Comparison of ENCODE assay signal across 17 mouse cellular contexts in genomic region chr4:43584444-43585416, GRCm38 (mm10). TPM values are rescaled to one million over a fixed set of nuclear protein-coding genes. Genes with fewer than 3 reads are reported as not detected.
A peak's percentile ranks its signal among the peaks of the same experiment; 100 is the strongest.
DNase-seq lines count a peak whose midpoint lies in the region; ATAC-seq and TF ChIP-seq lines count a peak whose summit lies in the region.
"Had no signal": no experiment of that assay in that cellular context is flagged by ENCODE, and none has a peak within 500 bp of the region (broad histone marks: within the 10 kb centered on the region; RNA-seq: fewer than 3 reads in every experiment).

Msmp (minus strand) TSS chr4:43584494.

- WGBS in forebrain, postnatal 0 days, result 67% methylated on average over 12 of the region's 12 CpGs
- 61% methylated on average over 12 of the region's 12 CpGs for WGBS in forebrain, embryonic 11.5 days
- 65% methylated on average over 12 of the region's 12 CpGs for WGBS in kidney, embryonic 16.5 days
- WGBS in thymus, adult 2 months, result 97% methylated on average over 12 of the region's 12 CpGs

- H3K4me3 ChIP-seq in forebrain, postnatal 0 days (ENCODE audit: low read depth, low read length), result no peak within 1 kb of the TSS
- no peak within 1 kb of the TSS for H3K4me3 ChIP-seq in forebrain, embryonic 11.5 days (ENCODE audit: low read depth, low read length)
- no peak within 1 kb of the TSS for H3K4me3 ChIP-seq in kidney, embryonic 16.5 days (ENCODE audit: low read length)
- no peak within 1 kb of the TSS for H3K4me3 ChIP-seq in cortical plate, adult 2 months (ENCODE audit: insufficient read depth, low read length)
- H3K4me3 ChIP-seq in thymus, adult 2 months (ENCODE audit: control insufficient read depth, insufficient read depth, low read length), result no peak within 1 kb of the TSS
- H3K4me3 ChIP-seq: embryonic facial prominence, embryonic 13.5 days had no signal

- TF ChIP-seq POLR2A in cortical plate, adult 2 months (IDR thresholded peaks at IDR 0.05; ENCODE audit: extremely low read depth, insufficient read depth, low read length), result 0 out of 2 replicates have a peak, but pooled peaks have one; percentile 4
- TF ChIP-seq POLR2A in thymus, adult 2 months (IDR thresholded peaks at IDR 0.05; ENCODE audit: control insufficient read depth, extremely low read depth, insufficient read depth, low read length, poor library complexity), result no peak

- no peaks in the 10 kb centered on the region for H3K27me3 ChIP-seq in forebrain, postnatal 0 days (ENCODE audit: insufficient read depth, low read length)
- no peaks in the 10 kb centered on the region for H3K27me3 ChIP-seq in forebrain, embryonic 11.5 days (ENCODE audit: control insufficient read depth, insufficient read depth, low read length)
- no peaks in the 10 kb centered on the region for H3K27me3 ChIP-seq in kidney, embryonic 16.5 days (ENCODE audit: insufficient read depth, low read length)
- H3K27me3 ChIP-seq in thymus, adult 2 months (ENCODE audit: control insufficient read depth, insufficient read depth, low read length), result no peaks in the 10 kb centered on the region
- H3K27me3 ChIP-seq: embryonic facial prominence, embryonic 13.5 days had no signal

- ATAC-seq in forebrain, postnatal 0 days, result 0 out of 2 replicates have a peak, but pooled peaks have one; percentile 10
- no peak for ATAC-seq in forebrain, embryonic 11.5 days (replicated peaks; ENCODE audit: low FRiP score)
- ATAC-seq in kidney, embryonic 16.5 days (ENCODE audit: low FRiP score, low TSS enrichment), result no peak
- ATAC-seq: forebrain, embryonic 16.5 days; midbrain, embryonic 16.5 days had no signal

- H3K4me1 ChIP-seq in forebrain, postnatal 0 days (ENCODE audit: insufficient read depth), result peaks cover 2% of the 10 kb centered on the region
- no peaks in the 10 kb centered on the region; the same call in 1 of the 2 replicates for H3K4me1 ChIP-seq in forebrain, embryonic 11.5 days (replicated peaks; ENCODE audit: control insufficient read depth, insufficient read depth, low read length)
- H3K4me1 ChIP-seq in kidney, embryonic 16.5 days (ENCODE audit: insufficient read depth, low read length), result peaks cover 19% of the 10 kb centered on the region
- H3K4me1 ChIP-seq in cortical plate, adult 2 months (ENCODE audit: control insufficient read depth, insufficient read depth, low read length), result peaks cover 2% of the 10 kb centered on the region
- H3K4me1 ChIP-seq in thymus, adult 2 months (replicated peaks; ENCODE audit: control insufficient read depth, insufficient read depth, low read length), result peaks cover 4% of the 10 kb centered on the region; the same call in 1 of the 2 replicates

- DNase-seq in forebrain, postnatal 0 days, result no peak
- no peak for DNase-seq in forebrain, embryonic 11.5 days (ENCODE audit: low spot score)
- peak; percentile 60 for DNase-seq in kidney, adult 11 months
- DNase-seq in kidney, postnatal 25 days, result peak; percentile 56 to 81
- no peak for DNase-seq in thymus, adult 2 months
- DNase-seq in testis, postnatal 14 days (ENCODE audit: low spot score), result no peak
- DNase-seq: cerebellum, adult 9-11 months; left cerebral cortex, postnatal 4 days; right cerebral cortex, postnatal 25 days; thymus, postnatal 36 days had no signal

- H3K4me2 ChIP-seq in forebrain, postnatal 0 days (ENCODE audit: low read depth), result no peak within 1 kb of the TSS
- no peak within 1 kb of the TSS for H3K4me2 ChIP-seq in forebrain, embryonic 11.5 days (ENCODE audit: low read depth, low read length, severe bottlenecking)
- no peak within 1 kb of the TSS for H3K4me2 ChIP-seq in kidney, embryonic 16.5 days (replicated peaks; ENCODE audit: low read depth, low read length)
- H3K4me2 ChIP-seq: embryonic facial prominence, embryonic 13.5 days had no signal

- no peak for TF ChIP-seq CTCF in forebrain, postnatal 0 days (IDR thresholded peaks at IDR 0.05; ENCODE audit: low read depth)
- TF ChIP-seq CTCF in cortical plate, adult 2 months (IDR thresholded peaks at IDR 0.05; ENCODE audit: extremely low read depth, insufficient read depth, low read length), result no peak
- TF ChIP-seq CTCF in thymus, adult 2 months (IDR thresholded peaks at IDR 0.05; ENCODE audit: borderline replicate concordance, control insufficient read depth, extremely low read depth, insufficient read depth, low read length, poor library complexity), result no peak

- no peak within 1 kb of the TSS for H3K9ac ChIP-seq in forebrain, postnatal 0 days
- no peak within 1 kb of the TSS for H3K9ac ChIP-seq in forebrain, embryonic 11.5 days (ENCODE audit: low read length)
- H3K9ac ChIP-seq in kidney, embryonic 16.5 days (replicated peaks; ENCODE audit: low read length), result no peak within 1 kb of the TSS
- H3K9ac ChIP-seq: embryonic facial prominence, embryonic 13.5 days had no signal

- H3K36me3 ChIP-seq in forebrain, postnatal 0 days (ENCODE audit: insufficient read depth), result peaks cover 42% of the 10 kb centered on the region
- H3K36me3 ChIP-seq in forebrain, embryonic 11.5 days (ENCODE audit: control insufficient read depth, insufficient read depth, low read length), result peaks cover 7% of the 10 kb centered on the region
- peaks cover 37% of the 10 kb centered on the region for H3K36me3 ChIP-seq in kidney, embryonic 16.5 days (ENCODE audit: insufficient read depth, low read length)
- H3K36me3 ChIP-seq in thymus, adult 2 months (ENCODE audit: control insufficient read depth, insufficient read depth, low read length), result peaks cover 5% of the 10 kb centered on the region; the same call in 1 of the 2 replicates

- no peak within 1 kb of the TSS for H3K27ac ChIP-seq in forebrain, postnatal 0 days (ENCODE audit: low read depth, low read length)
- H3K27ac ChIP-seq in forebrain, embryonic 11.5 days (ENCODE audit: low read depth, low read length), result no peak within 1 kb of the TSS
- H3K27ac ChIP-seq in kidney, embryonic 16.5 days (ENCODE audit: low read length), result no peak within 1 kb of the TSS
- no peak within 1 kb of the TSS for H3K27ac ChIP-seq in cortical plate, adult 2 months (ENCODE audit: insufficient read depth, low read length)
- no peak within 1 kb of the TSS for H3K27ac ChIP-seq in thymus, adult 2 months (ENCODE audit: control insufficient read depth, insufficient read depth, low read length)
- H3K27ac ChIP-seq: embryonic facial prominence, embryonic 13.5 days had no signal

- no peaks in the 10 kb centered on the region for H3K9me3 ChIP-seq in forebrain, postnatal 0 days (ENCODE audit: low read length)
- H3K9me3 ChIP-seq in forebrain, embryonic 11.5 days (ENCODE audit: control insufficient read depth, low read length), result no peaks in the 10 kb centered on the region
- no peaks in the 10 kb centered on the region for H3K9me3 ChIP-seq in kidney, embryonic 16.5 days (ENCODE audit: low read length)
- H3K9me3 ChIP-seq: embryonic facial prominence, embryonic 13.5 days had no signal

RNA-seq across cellular contexts. Expression of gene Msmp, which starts in this region (rescaled TPM):
- not detected in 2 replicates for total RNA-seq in forebrain, postnatal 0 days (2014; rRNA removed)
- 0.38 and 1.9 TPM in 2 replicates for polyA plus RNA-seq in forebrain, postnatal 0 days (2015; fragmentation: Nextera tagmentation; extraction: Ambion mirVana)
- 1.9 and 2.8 TPM in 2 replicates for polyA plus RNA-seq in forebrain, embryonic 11.5 days (2014; fragmentation: Nextera tagmentation; extraction: Ambion mirVana)
- 0.89 and 3.1 TPM in 2 replicates for polyA plus RNA-seq in kidney, embryonic 16.5 days (2015; fragmentation: Nextera tagmentation; extraction: Ambion mirVana)
- polyA plus RNA-seq in cortical plate, adult 2 months (2012; rRNA removed), result 0.15 and 0.34 TPM in 2 replicates
- polyA plus RNA-seq in thymus, adult 2 months (2012; rRNA removed), result not detected in 2 replicates
- total RNA-seq: granulocyte monocyte progenitor cell, adult 5-6 weeks; layer of hippocampus, postnatal 10 days; left cerebral cortex, postnatal 4 days had no signal

Comparison
In these comparisons a context has a peak if more than half of its experiments do, and no peak if none do; other contexts are left out.
1. DNase-seq: peak in kidney, adult 11 months (single experiment) and kidney, postnatal 25 days (2 of 2); none in forebrain, postnatal 0 days (single experiment), forebrain, embryonic 11.5 days (single experiment), thymus, adult 2 months (single experiment) and testis, postnatal 14 days (single experiment).